Mouse (Mus musculus): ENCODE measurements around the gene Pdxp.

- TF ChIP-seq CTCF (IDR thresholded peaks at IDR 0.05; ENCODE audit: low read depth): no peak
- no peak for TF ChIP-seq EP300 (optimal IDR thresholded peaks at IDR 0.05)
These were observed 17.6 kb upstream of the Pdxp start for GRCm38 (mm10) chr15:78896149-78896548.
